Mouse (Mus musculus): ENCODE results near the gene Gm21976.

Gene Gm21976

DNA sequence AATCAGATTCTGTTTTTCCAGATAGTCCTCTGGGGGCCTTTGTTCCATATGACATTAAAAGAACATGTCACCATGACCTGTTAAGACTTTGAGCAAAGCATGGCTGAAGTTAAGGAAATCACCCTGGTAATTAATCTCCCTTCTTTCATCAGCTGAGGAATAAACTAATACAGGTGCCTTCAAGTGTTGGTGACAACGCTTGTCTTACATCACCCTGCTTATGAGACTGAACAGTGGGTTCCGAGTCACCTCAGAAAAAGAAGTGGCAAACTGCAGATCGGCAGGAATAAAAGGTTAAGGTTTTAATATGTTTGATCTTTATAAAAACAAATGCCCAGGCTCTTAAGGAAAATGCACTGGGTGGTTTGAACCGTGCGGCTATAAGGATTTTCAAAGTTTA lies at the start of gene Gm21976:
Gene Gm21976 (plus strand): TSS at position 202 of the 400 bp plus-strand sequence.
- no peak for DNase-seq (ENCODE audit: low read depth)

DNA sequence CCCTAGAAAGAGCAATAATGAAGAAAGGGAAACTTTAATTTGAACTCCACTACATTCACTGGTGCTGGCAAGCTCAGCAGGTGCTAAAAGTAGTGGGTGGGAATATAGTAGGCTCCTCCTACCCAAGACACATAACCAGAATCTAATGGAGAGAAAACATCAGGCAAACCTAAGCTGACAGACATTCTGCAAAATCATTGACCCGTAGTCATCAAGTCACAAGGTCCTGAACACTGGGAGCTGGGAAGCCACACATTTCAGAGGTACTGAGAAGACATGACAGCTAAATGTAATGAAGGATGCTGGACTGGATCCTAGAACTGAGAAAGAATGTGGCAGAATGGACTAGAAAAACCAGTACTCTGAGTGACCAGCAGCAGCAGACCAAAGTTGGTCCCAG lies 49.2 kb upstream of the Gm21976 start:
- no peak for DNase-seq (ENCODE audit: low read depth)

DNA sequence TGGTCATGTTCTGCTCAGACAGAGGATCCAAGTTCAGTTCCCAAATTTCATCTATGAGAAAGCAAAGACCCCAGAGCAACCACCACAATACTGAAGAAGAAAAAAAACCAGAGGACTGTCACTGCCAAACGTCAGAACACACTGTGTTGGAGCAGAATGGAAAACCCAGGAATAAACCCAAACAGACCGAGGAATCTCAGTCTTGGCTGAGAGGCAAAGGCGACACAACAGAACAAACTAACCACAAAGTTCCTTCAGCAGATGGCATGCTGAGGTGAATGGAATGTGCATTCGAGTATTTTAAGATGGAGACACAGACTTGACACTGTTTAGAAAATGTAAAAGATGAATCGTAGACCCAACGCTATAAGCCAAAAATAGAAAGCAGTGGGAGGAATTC lies 44.2 kb upstream of the Gm21976 start:
- DNase-seq (ENCODE audit: low read depth) = no peak

DNA sequence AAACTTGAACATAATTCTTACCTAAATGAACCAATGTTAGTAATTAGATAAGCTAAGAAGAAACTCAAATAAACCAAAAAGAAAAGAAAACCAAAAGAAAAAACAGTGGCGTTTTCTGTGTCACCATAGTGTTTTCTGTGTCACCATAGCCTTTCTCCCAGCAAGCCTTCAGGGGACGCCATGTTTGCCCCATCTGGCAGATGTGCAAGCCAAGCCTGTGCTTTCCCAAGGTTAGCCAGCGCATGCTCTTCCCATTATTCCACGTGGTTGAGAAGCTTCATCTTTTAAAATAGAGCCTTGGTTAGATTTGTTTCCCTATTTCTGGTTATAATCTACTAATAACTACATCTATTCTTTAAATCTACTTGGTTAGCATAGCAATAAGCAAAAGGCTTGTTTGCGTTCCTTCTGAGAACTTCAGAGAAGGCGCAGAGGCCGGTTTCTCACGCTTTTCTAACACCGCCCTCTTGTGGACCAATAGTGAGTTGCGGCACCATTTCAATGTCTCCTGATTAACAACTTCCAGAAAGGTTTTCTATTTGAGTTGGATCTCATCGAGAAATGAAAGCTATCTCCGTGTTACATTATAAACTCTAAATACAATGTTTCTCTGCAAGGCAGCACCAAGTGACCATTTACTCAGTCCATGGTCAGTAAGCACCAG lies 39.6 kb upstream of the Gm21976 start:
- peak; percentile 79 for DNase-seq (ENCODE audit: low read depth)

DNA sequence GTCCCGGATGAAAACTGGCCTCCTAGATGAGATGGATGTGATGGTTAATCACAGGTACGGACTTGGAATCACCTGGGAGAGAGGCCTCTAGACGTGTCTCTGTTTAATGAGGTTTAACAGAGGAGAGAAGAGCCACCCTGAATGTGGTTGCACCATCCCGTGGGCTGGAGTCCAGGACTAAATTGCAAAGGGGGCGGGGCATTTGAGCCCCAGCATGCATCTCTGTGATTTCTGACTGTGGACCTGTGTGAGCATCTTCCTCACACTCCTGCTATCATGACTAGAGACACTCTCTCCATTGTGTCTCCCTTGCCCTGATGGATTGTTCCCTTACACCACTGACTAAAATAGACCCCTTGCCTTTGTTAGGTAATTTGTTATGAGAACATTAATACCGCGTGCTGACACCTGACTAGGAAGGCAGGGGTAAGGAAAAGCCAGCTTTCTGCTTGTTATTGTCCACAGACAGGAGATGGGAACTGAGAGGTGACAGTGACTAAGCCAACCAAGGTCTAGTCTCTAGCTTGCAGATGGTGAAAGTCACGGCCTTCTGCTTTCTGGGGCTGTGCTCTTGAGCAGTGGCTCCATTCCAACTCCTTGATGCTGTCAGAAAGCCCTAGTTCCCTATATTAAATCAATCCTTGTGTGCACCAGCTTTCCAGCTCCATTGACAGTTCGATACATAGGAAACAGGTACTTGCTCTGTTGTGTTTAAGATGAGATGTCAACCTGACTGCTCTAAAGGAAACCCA lies 38.0 kb upstream of the Gm21976 start:
- no peak for DNase-seq (ENCODE audit: low read depth)

DNA sequence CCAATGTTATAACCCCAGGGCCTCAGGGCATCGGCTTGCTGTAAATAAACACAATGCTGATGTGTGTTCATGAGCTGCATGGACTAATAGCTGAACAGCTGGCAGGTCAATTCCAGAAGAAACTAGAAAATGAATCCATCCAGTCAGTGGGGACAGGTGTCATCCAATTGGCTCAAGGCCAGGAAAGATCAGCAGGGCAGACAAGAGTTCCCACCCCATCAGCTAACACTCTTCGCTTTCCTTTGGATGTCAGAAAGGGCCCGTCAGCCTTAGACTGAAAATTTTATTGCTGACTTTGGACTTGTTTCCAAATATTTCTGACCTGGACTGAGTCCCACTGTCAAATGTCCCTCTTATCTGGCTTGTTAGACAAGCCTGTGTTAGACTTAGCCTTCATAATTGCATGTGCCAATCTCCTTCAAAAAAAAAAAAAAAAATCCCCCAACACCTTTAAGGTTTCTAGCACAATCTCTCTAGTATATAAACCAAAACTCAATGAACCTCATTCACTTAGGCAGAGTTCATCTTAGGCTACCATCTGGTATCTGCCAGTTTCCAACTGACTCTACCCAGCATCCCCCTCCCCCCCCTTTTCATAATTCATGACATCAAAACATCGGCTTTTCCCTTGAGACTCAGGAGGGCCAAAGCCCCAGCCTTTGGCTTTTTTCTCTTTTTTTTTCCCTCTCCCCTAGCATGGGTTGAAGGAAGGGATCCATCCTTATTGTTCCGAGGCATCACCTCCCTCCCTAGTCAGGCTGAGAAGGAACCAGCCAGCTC lies 34.9 kb upstream of the Gm21976 start:
- no peak for DNase-seq (ENCODE audit: low read depth)

DNA sequence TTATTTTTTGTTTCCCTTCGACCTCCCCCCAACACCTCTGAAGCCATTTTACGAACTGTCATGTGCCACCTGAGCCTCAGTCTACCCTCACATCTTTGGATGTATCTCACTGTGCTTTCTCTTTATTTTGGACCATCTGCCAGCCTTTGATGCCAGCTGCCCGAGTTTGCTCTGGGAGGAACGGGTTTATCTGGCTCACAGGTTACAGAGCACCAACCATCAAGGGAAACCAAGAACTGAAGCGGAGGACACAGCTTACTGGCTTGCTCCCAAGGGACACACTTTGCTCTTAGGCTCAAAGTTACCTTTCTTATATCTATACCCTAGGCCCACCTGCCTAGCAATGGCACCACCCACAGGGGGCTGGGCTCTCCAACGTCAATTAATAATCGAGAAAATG lies 34.3 kb upstream of the Gm21976 start:
- DNase-seq (ENCODE audit: low read depth) = no peak

DNA sequence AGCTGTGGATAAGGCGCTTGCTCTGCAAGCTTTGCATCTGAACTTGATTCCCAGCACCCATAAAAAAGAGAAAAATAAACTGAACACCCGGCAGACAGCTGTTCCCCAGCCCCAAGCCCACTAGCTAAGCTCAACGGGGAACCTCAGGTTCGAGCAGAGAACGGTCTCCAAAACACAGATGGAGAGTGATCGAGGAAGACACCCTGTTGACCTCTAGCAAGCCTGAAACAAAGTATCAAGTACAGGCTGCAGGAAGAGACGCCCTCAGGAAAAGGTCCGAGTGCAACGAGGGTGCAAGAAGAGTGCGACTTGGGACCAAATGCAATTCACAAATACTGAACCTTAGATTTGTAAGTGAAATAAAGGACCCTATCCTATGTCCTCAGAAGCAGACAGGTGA lies 30.1 kb upstream of the Gm21976 start:
- DNase-seq (ENCODE audit: low read depth) = no peak

DNA sequence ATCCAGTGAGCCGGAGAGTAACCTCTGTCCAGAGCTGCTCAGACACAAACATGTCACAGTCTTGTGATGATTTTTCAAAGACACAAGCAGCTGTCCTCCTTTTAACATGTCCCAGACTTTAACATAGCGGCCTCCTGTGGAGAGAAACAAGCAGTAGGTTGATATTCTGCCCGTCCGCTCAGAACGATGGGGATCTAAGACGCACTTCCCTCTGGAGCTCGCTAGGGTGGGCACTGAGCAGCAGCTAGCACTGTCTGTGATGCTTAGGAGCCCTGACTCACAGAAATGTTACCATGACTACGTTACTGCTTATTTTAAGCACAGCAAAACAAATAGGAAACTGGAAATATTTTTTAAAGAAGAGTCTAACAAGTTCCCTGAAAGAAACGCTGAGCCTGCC lies 24.8 kb upstream of the Gm21976 start:
- no peak for DNase-seq (ENCODE audit: low read depth)

DNA sequence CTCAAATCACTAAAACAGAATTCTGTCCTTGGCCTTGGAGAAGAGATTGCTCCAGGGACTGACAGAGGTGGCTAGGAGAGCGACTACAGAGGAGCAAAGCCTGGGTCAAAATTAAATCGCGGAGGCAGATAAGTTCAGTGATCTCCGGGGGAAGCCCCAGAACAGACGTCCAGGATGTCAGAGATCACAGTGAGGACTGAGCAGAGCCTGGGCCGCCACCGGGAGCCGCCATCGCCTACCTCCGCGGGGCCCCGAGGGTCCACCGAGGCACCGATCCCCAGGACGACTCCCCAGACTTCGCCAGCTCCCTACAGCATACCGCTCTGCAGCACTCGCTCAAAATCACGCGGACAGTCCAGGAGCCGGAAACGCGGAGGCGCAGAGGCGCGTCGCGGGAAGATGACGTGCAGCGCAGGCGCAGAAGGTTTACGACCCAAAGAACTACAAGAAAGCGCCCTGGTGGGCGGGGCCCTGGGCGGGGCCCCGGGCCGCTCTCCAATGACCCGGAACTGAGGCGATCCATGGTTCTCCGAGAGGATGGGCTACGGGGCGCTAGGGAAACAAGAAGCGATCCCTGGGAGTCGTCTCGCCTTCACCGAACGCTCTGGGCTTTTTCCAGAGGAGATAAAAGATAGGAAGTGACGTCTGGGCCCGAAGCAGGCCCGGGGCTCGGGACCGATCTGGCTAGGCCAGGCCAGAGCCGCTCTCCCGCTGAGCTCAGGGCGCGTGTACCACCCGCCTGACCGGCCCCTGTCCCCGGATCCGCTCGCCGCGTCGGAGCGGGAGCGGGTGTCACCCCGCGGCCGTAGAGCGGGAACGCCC lies 16.8 kb upstream of the Gm21976 start, which contains the start of the genes Utp15 and Ankra2:
Gene Utp15 (minus strand): TSS at position 406 of the 822 bp plus-strand sequence.
Gene Ankra2 (plus strand): TSS at position 439 of the 822 bp plus-strand sequence.
- peak; percentile 97 for DNase-seq (ENCODE audit: low read depth)

DNA sequence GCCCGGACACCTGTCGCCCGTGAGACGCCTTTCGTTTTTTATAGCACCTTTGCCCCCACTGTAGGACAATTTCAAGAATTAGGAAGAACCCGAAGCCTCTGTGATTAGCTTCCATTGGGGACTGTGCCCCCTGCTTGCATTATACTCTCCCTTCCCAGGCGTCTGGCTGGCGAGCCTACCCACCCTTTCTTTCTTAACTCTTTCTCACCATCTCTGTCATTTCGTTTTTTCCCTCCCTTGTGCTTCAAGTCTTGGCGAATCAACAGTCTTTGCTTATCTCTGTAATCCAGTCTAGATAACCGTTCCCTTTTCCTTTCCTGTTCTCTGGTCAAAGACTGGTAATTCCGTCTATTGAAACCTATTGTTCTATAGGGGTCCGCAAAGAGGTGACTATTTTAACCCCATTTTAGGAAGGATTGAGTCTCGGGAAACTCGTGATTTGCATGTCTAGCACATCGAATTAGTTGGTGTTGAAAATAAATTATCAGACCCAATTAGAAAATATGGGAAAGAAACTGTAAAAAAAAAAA lies 16.2 kb upstream of the Gm21976 start:
- no peak for DNase-seq (ENCODE audit: low read depth)

DNA sequence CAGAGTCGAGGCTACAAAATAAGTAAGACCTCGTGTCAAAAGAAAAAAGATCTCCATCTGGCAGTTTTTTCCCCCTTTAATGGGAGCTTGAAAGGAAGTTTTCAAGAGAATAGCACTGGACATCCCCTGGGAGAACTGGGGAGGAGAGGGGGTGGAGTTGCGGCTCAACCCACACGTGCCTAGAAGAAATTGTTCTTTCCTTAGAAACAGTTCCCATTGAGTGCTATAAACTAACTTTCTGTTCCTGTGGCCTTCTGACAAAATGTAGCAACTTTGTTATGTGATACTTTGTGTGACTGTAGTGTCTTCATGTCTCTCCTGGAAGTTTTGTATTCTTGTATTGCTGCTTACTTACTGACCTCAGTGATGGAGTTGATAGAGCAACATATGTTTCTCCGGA lies 15.6 kb upstream of the Gm21976 start:
- DNase-seq (ENCODE audit: low read depth) = no peak

DNA sequence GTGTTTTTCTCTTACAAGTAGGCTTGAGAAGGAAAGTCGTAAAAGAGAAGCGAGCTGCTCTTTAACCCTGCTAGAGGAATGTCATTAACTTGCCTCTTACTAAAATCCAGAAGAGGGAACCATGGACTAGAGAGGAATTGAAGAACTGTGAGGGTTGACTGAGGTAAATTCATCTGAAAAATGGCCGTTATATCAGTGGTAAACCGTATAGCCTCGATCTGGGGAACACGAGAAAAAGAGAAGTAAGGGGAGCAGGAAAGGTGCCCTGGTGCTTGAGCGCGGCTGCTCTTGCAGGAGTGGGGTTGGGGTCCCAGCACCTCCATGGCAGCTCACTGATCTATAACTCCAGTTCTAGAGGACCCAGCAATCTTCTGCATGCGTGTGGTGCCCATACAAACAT lies 5.7 kb upstream of the Gm21976 start:
- no peak for DNase-seq (ENCODE audit: low read depth)

DNA sequence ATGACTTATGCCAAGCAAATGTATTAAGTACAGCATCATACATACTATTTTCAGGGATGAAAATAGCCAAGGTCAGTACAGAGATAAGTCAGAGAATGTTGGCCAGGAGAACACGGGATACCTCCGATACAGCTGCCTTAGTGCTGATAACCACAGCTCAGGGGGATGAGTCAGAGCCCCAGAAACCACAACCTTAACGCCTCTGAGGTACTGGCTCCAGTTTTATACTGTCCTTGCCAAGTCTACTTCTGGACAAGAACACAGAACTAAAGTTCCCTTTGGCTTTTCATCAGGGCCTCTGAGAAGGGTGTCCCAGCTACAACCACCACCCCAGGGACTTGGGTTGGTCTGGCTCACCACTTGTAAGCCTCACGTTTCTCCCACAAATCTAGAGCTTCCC lies 4.0 kb upstream of the Gm21976 start:
- DNase-seq (ENCODE audit: low read depth) = no peak

DNA sequence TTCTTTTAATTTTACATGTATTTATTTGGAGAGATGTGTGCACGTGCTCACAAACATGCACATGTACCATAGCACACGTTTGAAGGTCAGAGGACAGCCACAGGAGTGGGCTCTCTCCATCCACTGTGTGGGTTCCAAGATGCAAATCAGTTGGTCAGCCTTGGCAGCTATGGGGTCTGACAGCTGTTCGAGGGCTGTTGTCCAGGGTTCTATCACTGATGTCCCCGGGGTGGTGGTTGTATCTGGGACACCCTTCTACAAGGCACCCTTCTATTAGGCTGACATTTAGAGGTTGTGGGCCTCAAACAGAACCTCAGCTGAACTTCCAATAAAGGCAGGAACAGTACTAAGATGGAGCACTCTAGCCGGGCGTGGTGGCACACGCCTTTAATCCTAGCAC lies 3.4 kb upstream of the Gm21976 start:
- no peak for DNase-seq (ENCODE audit: low read depth)

DNA sequence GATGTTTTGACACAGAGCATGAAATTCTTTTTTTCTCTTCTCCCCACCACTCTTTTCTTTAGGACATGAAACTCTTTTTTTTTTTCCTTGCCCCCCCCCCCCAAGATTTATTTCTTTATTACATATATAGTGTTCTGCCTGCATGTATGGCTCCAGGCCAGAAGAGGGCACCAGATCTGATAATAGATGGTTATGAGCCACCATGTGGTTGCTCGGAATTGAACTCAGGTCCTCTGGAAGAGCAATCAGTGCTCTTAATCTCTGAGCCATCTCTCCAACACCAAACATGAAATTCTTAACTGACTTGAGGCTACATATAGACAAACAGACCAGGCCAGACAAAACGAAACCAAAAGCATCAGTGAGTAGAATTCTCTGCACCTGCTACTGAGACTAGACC lies 2.2 kb upstream of the Gm21976 start:
- DNase-seq (ENCODE audit: low read depth) = no peak

DNA sequence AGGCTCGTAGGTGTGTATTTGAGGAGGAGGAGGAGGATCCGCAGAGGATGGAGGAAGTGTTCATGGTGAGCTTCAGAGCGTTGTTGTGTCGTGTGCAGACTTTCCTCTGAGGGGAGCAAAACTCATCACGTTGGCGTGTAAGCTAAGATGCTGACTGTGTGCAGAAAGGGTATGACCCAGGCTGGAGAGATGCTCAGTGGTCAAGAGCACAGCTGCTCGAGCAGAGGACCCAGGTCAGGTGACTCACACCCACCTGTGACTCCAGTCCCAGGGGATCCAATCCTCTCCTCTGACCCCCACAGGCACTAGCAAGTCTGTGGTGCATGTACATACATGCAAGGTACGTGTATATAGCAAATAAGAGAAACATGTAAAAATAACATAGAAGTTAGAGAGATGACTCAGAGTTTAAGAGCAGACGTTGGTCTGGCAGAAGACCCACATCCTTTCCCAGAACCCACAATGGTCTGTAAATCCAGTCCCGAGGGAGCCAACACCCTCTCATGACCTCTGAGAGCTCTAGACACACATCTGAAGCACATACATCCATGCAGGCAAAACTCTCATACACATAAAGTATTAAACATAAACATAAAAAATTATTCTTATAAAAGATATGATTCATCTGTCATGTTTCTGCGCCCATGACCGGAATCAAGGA lies 1.4 kb downstream of the Gm21976 start:
- DNase-seq (ENCODE audit: low read depth) = no peak

DNA sequence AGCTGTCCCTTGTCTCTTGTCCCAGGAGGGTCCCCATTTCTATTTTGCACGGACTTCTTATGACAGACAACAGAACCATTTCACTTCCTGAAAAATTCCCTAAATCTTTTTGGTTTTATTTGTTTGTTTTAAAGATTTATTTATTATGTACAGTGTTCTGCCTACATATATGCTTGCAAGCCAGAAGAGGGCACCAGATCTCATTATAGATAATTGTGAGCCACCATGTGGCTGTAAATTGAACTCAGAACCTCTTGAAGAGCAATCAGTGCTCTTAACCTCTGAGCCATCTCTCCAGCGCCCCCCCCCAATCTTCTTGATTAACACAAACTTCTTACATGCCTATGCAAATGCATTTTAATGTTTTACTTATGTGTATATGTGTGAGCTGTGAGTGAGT lies 11.0 kb downstream of the Gm21976 start:
- DNase-seq (ENCODE audit: low read depth) = no peak

DNA sequence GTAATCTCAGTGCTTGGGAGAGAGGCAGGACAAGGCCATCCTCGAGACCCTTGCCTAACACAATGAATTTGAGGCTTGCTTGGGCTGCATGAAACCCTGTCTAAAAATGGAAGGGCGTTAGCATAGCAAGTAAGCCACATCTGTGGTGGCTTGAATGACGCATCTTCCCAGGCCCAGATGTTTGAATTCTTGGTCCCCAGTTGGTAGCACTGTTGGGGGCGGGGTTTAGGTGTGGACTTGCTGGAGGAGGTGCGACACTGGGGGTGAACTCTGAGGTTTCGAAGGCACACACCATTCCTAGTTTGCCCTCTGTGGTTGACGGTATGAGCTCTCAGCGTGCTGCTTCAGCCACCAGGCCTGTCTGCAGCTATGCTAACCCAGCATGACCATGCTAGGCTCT lies 12.0 kb downstream of the Gm21976 start:
- DNase-seq (ENCODE audit: low read depth) = no peak

DNA sequence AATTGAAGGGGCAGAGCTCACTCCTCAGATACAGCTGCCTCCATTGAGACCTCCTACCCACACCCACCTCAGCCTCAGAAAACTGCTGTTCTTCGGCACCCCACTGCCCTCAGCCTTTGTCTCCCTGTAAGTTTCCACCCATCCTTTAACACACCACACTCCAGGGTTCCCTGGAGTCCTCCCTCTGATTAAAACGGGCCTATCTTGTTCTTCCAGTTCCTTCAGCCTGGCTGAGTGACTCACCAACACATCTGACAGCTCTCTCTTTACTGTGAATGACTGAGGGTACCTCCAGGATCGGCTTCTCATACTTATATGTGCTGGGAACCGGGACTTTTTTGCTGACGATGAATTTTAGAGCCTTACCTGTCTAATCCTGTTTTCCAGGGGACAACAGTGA lies 16.4 kb downstream of the Gm21976 start:
- no peak for DNase-seq (ENCODE audit: low read depth)

DNA sequence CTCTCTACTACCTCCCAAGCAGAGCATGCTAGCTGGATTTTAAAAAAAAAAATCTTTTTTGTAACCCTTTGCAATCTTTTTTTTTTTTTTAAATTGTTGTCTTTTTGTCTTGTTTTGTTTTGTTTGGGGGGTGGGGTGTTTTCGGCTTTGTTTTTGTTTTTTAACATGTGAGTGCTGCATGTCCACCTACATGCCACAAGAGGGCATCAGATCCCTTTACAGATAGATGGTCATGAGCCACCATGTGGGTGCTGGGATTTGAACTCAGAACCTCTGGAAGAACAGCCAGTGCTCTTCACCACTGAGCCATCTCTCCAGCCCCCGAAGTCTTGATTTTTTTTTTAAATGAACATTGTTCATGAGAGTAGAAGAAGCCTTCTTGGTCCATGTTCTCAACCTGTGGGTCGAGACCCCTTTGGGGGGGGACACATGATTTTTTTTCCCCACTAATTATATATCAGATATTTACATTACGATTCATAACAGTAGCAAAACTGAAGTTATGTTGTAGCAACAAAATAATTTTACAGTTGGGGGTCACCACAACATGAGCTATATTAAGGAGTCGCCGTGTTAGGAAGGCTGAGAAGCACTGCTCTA lies 18.3 kb downstream of the Gm21976 start:
- no peak for DNase-seq (ENCODE audit: low read depth)
